Mouse (Mus musculus) c-Kit-positive CD71-positive TER-119-negative erythroid progenitor cells, embryonic 14.5 days (primary cell): ENCODE measurements around the gene Il13.
A peak's percentile ranks its signal among the peaks of the same experiment; 100 is the strongest.

Source experiments
- DNase-seq: peaks from one replicate; pipeline ENCODE4 v3.0.0-alpha.2; 2013; ENCODE audit warnings: low read depth

Gene Il13

DNA sequence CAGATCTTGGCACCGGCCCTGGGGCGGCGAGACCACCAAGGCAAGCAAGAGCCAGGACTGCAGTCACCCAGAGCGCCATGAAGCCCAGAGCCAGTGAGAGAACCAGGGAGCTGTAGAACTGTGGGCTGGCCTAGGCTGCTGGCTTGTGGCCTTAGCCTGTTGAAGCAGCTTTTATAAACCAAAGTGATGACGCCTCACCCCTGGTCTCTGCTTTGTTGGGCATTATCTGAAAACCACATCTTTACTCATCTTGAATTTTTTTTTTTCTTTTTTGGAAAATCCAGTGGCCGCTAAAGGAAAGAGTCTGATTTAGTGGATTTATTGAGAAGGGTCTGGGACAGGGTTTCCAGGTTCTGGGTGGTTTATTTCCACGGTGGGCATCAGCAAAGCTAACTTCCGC lies at the start of gene Il13:
Gene Il13, minus strand, starts transcription at position 147 of the 400 bp plus-strand sequence.
- DNase-seq = no peak

DNA sequence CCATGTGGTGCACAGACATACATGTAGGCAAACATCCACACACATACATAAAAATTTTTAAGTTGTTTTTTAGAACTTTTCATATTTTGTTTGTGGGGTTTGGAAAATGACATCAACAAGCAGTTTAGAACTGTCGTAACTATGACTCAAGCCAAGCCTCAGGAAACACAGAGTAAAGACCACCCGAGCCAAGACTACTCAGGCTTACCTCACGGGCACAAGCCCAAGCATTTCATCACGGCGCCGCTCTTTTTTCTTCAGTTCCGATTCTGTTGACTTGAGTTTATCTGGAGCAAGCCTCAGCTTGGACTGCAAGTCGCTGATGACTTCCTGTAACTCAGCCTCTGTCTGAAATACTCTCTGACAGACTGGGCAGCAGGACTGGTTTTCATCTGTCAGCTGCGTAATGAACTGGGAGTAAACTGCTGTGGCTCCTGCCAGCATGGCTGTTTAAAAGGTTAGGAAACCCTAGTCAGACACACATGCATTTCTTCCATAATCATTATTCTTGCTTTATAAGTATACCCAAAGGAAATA lies 48.6 kb upstream of the Il13 start:
- DNase-seq = no peak

DNA sequence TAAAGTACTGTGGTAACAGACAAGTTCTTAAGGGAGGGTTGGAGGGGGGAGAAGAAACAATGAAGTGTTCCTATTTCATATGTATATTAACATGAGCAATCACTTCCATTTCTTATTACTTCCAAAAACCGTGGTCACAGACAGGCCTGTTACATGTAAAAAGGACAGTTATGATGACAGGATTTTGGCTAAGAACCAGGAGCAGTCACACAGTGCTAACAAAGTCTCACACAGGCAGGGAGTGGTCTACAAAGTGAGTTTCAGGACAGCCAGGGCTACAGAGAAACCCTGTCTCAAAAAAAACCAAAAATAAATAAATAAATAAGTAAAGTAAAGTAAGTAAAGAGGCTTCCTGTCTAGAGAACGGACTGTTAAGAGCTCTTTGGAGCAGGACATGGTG lies 47.7 kb upstream of the Il13 start:
- DNase-seq = no peak

DNA sequence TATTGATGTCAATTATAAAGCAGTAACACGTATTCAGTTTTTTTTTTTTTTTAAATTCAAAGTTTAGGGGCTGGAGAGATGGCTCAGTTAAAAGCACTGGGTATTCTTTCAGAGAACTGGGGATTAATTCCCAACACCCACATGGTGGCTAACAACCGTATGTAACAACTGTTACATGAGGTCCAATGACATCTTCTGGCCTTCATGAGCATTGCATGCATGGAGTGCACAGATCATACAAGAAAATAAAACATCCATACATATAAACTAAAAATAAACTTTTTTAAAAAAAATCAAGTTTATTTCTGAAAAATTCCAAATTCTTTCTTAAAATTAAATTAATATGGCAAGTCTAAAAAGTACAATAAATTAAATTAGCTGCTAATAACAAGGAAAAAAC lies 47.2 kb upstream of the Il13 start:
- DNase-seq = no peak

DNA sequence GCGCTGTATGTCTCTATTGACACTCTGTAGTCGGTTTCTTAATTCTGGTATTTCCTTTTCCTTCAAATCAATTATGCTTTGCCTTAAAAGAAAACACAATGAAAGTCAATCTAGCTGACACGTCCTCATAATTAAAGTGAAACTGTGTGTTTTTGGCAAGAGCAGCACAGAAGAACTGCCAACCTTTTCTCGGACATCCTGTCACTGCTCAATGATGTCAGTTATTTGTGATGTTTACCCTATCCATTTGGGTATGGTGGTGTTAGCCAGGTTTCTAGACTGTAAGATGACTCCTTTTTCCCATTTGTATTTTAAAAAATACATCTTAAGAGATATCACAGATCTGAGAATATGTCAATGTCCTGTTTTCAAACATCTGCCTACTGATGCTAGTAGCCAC lies 45.6 kb upstream of the Il13 start:
- DNase-seq = no peak

DNA sequence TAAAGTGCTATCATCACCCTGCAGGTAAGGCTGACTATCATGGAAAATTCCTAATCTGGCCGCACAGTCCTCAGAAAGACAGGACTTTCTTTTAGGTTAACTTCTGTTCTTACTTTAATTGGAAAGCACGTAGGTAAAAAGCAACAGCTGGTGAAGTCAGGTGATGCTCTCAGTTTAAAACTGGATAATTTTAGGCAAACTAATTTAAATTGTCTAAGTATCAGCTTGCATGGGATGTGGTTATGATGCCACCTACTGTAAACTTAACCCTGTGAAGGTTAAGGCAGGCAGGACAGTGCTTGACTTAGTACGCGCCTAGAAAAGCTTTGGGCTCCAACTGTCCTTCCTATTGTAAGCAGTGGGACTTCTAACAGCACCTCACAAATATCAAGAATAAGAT lies 36.9 kb upstream of the Il13 start:
- DNase-seq = no peak

DNA sequence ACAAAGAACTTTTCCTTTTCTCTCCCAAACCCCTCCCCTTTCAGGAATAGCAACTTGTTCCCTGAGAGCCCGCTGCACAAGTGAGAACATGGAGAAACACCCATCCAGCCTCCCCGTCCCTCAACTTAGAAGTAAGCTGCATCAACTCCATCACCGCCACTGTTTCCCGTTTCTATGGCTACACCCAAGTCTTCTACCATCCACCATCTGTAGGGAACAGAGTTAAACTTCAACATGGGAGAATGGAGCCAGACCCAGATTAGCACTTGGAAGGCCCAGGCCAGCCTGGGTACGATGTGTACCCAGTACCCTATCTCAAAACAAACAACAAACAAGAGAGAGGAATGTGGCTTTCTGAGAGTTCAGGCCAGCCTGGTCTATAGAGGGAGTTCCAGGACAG lies 29.6 kb upstream of the Il13 start:
- no peak for DNase-seq

DNA sequence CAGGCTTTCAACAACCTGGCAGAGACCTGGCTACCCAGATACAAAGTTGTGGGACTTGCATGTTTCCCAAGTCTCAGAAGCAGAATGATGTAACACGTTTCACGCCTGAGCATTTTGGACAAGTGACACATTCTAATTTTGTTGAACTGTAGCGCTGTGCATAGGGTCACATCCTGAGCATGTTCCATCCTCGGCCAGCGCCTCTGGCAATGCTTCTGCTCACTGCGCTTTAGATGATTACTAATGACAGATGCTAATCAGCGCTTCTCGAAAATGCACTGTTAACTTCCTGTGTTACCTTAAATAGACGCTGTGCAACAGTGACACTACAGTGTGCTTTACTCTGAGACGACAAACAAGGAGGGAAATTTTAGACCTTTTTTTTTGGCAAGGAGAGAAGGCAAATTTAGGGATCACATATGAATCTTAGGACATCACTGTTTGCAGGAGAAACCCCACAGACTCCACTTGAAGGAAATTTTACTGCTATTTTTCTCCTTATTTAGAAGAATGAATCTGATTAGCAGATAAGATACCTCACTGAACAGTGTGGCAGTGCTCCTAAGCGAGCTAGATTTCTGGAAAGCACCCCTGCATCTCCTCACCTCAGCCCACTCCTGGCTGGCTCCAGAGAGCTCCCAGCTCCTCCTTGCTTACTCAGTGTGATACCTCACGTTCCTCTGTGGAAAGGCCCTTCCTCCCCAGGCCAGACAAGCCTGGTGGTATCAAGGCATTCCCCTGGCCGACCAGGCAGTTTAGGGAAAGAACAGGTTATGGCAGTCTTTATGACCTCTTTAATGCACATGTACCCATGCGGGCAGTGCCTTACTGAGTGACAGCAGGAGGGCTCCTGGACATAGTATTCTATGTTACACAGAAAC lies 28.5 kb upstream of the Il13 start:
- DNase-seq = no peak

DNA sequence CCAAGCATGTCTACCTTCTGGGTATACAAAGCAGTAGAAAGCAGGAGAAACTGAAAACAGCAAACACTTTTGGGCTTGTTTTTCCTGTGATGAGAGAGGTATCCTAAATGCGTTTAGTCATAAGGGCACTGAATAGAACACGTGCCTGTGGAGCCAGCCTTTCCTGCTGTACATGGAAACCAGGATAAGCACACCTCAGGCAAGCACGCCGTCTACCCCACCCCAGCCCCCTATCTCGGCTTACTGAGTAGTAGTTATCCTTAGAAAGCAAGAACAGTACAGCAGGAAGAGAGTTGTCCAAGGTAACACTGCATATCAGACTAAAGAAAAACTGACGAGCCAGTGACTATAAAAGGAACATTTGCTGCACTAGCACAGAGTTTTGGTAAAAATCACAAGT lies 23.3 kb upstream of the Il13 start:
- no peak for DNase-seq

DNA sequence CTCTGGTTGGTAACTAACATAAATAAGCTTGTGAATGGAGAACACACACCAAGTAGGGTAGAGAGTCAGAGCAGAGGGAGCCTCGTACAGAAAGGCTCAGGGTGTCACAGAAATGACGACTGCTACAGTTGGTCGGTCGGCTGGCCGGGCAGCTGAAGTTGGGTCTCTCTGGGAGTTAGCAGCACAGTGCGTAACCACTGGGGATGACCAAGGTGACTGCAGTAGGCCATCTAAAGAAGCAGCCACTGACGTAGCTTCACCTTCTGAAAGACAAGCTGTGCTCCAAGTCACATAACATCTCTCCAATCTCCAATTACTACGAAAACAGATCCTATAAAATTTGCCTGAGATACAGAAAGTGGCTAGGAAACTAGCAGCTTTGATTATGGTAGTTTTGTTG lies 22.9 kb upstream of the Il13 start:
- DNase-seq = no peak

DNA sequence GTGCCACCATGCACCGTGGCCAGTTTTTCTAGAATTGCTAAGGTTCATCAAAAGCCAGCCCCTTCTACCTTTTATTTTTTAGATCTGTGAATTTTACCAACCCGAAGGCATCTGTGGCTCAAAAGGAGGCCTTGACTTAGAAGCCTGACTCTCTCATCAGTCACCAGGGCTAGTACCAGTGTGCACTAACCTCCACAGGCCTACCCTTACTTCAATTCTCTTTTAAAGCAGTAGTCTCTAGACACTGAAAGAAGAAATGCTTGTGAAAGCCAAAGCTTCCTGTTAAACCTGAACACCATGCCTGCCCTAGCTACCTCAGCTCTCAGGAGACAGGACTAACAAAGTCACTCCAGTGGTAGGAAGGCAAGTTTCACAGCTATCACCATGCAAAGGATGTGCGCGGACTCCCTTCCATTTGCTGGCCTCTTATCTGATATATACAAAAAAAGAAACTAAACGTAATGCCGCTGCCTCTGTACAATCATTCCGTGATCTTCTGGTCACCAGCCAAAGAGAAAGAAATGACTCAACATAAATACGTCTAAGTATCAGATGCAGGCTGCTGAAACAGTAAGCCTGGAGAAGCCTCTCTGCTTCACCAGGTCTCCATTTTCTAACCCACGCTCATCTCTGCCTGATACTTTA lies 22.2 kb upstream of the Il13 start:
- DNase-seq = peak; percentile 69

DNA sequence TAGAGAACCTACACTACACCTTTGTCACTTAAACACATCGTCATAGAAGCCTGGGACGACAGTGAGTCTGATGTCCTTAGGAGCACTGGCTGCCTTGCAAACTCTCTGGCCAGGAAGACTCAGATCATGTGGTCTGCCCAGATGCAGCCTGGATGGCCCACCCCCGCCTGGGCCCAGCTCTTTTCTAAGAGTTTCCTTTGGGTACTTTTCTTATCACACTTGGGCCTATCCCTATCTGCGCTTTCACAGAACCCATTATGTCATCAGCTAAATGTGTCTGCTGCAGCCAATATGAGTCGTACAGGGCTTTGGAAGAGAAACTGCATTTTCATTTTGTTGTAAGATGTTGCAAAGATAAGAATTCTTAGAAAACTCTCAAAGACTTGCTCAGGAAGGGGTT lies 20.5 kb upstream of the Il13 start:
- DNase-seq = peak; percentile 90

DNA sequence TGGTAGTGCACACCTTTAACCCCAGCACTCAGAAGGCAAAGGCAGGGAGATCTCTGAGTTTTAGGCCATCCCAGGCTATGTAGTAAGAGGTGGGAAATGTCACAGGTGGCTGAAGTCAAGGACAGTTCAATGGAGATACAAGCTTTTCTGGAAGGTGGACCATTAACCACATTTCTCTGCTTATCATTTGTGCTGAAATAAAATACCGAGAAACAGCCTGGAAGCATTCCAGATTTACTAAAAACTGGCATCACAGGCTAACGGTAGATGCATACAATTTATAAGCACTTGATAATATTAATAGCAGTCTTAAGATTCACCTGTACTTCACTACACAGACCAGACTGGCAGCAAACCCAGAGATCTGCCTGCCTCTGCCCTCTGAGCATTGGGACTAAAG lies 17.9 kb upstream of the Il13 start:
- DNase-seq = no peak

DNA sequence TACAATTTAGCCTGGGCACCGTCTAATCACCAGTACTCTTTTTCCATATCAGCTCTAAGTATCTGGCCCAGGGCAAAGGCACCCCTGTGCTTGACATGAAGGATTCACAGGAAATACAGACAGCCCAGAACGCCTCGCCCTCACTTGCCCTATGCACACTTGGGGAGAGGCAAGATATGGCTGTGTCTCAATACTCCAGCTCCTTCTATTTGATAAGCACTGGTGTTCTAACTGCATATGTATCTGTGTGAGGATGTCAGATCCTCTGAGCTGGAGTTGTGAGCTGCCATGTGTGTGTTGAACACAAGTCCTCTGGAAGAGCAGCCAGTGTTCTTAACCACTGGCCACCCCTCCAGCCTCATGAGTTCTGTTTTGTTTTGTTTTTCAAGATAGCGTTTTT lies 16.9 kb upstream of the Il13 start:
- DNase-seq = no peak

DNA sequence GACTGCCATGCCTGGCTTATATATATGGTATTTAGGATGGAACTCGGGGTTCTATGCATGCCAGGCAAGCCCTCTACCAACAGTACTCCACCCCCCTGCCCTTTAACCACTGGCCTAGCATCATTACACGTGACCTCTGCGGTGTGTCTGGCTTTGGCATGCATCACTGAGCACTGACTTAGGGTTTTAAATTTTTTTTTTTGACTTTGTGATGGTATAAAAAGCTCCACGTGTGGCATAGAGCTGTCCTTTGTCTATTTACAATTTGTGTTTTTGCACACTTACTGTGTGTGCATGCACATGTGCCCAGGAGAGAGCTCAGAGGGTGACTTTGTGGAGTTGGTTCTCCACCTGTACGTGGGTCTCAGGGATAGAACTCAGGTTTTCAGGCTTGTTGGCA lies 9.5 kb upstream of the Il13 start:
- DNase-seq = no peak

DNA sequence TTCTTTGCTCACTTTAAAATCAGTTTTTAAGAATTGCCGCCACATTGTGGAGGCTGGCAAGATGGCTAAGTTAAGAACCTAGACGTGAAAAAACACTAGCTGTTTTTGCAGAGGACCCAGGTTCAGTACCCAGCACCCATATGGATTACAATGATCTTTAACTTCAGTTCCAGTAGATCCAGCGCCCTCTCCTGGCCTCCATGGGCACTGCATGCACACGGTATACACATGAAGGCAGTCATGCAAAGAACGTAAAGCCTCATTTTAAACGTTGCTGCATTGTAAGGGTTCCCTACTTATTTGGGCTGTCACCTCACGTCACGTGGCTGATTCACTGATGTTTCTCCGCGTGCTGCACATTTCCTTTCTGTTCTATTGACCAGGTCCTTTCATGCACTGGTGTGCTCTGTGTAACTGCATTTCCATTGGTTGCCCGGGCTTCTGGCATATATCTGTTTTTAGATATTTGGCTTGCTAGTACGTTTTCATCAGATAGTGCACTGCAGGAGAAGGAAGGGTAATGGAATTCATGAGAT lies 8.3 kb upstream of the Il13 start:
- DNase-seq = no peak

DNA sequence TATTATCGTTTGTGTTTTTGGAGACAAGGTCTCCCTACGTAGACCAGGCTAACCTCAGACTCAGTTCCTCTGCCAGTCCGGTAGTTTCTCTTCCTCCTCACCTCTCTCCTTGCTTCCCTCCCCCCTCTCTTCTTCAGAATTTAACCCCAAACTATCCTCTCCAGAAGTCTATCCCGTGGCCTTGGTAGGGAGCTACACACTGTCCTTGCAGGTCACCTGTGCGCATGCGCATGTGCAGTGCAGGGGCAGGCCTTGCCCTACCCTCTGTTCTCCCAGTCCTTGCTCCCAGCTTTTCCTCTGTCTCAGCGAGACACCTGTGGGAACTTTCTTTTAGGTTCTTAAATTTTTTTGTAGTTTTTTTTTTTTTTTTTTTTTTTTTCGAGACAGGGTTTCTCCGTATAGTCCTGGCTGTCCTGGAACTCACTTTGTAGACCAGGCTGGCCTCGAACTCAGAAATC lies 3.3 kb upstream of the Il13 start:
- DNase-seq = no peak

DNA sequence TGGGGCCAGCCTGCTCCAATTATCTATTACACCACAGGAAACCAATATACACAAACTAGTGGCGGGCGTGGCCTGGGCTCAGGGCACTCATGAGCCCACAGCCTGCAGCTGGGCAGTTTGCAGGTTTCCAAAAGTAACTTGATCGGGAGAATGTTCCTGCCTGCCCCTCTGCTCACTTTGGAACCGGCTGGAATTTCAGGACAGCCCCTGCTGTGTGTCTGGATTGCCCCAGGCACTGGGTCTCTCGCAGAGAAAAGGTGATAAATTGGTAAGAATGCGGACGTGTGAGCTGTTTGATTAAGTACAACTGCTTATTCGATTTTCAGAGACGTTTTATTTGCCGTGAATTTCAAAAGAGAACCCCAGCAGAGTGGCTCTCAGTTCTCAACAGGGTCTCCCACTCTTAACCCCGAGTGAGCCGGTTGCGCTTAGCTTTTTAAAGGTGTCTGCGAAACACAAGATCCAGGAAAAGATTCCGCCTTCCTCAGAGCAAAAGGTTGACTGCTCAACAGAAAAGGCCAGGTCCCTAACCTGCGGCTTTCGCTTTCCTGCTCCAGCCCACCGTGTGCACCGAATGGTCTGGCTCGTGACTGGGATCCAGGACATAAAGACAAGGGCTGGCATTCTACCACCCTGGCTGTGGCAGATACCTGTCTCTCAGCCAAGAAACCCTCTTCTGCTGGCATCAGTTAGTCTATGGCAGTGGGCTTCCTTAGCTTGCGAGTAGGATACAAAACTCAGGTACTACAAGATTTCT lies 2.7 kb upstream of the Il13 start:
- DNase-seq = no peak

DNA sequence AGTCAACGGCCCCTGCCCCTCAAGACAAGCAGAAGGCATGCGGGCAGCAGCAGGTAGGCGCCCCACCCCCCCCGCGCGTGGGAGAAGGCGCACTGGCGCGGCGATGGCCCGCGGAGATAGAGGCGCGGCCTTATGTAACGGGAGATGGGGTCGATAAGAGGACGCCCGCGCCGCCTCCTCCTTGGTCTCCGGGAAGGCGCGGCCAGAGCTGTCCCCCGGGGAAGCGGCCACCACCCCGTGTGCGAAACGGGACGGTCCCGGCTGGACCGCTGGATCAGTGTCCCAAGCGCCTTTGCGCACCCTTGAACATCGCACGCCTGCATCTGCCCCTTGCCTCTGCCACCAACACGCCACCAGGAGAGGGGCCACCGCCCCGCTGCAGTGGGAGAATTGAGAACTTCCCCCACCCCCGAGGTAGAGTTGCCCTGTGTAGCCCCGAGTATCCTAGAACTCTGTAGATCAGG lies 1.7 kb upstream of the Il13 start:
- DNase-seq = no peak

DNA sequence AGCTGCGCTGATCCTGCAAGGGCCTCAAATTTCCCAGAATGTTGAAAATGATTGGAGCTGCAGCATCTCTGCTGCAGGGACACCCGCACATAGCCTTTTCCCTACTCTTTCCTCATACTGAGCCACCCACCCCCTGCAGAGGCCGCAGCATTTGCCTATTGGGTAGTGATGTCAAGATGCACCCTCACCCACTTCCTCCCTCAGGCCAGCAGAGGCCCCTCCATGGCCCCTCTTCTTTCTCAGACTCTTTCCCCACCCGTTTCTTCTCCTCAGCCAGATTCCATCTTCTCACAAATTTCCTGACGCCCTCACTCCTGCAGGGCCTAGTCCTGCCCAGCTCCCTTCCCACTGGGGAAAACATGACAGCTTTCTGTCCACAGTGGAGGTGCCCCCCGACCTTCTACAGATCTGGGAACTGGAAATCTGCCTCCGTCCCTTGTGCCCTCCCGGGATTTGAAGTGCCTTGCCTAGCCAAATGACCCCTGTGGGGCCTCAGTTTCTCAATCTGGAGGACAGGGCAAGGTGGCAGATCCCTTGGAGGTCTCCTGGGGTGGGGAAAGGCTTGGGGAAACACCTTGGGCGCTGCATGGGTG lies 1.2 kb upstream of the Il13 start:
- no peak for DNase-seq

DNA sequence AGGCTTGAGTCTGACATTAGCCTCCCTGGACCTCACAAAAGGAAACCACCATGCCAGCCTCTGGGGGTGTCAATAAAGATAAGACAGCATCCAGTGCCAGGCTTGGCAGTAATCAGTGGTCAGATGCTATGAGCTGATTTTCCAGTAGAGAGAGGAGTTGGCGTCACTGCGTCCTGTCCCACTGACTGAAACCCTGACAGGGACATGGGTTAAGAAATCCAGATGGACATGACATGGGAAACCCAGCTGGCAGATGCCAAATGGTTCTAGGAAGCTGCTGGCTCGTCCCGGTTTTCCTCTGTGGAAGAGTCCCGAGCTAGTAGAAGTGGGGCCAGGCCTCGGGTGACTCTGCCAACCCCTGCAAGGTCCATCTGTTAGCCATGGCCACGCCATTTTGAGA lies 858 bp downstream of the Il13 start:
- DNase-seq = no peak
